Mouse (Mus musculus) ES-E14 (cell line): Measurements from ENCODE around the gene Tank. TPM values are rescaled to one million over a fixed set of nuclear protein-coding genes. Genes with fewer than 3 reads are reported as not detected.

Experiments
- DNase-seq: peaks from one replicate; pipeline ENCODE4 v3.0.0-alpha.2; 2013; ENCODE audit warnings: low read depth, low spot score
- H3K27ac ChIP-seq: 2 replicates; pipeline ENCODE4 v1.5.1; 2012; ENCODE audit warnings: low read depth, mild to moderate bottlenecking, low read length, moderate library complexity, mixed read lengths; ENCODE audit not compliant: poor library complexity, insufficient read depth, severe bottlenecking
- H3K36me3 ChIP-seq: 2 replicates; pipeline ENCODE4 v1.6.1; 2012; ENCODE audit warnings: mild to moderate bottlenecking, low read length, moderate library complexity, mixed read lengths; ENCODE audit not compliant: control insufficient read depth, poor library complexity, insufficient read depth, severe bottlenecking
- H3K4me1 ChIP-seq, 2 experiments: fragments of 150-350 bp in 1 of 2; sonication (generic) in 1 of 2; 2 replicates each; pipeline ENCODE4 v1.6.1; 2012; ENCODE audit warnings: low read length in 2 of 2, mild to moderate bottlenecking in 1 of 2, mixed read lengths in 1 of 2; ENCODE audit not compliant: control insufficient read depth in 2 of 2, insufficient read depth in 2 of 2, poor library complexity in 1 of 2
- H3K4me3 ChIP-seq, 2 experiments: fragments of 150-350 bp in 1 of 2; sonication (generic) in 1 of 2; 2 replicates each; pipeline ENCODE4 v1.5.1; 2012; ENCODE audit warnings: low read length in 2 of 2, low read depth in 1 of 2, mild to moderate bottlenecking in 1 of 2, mixed read lengths in 1 of 2; ENCODE audit not compliant: insufficient read depth in 1 of 2, poor library complexity in 1 of 2, severe bottlenecking in 1 of 2
- H3K9ac ChIP-seq: 2 replicates; pipeline ENCODE4 v1.6.1; 2012; ENCODE audit warnings: low read depth, mild to moderate bottlenecking, low read length, mixed read lengths; ENCODE audit not compliant: poor library complexity, insufficient read depth, severe bottlenecking
- H3K9me3 ChIP-seq: fragments of 150-350 bp; sonication (generic); 2 replicates; pipeline ENCODE4 v1.6.1; 2012; ENCODE audit warnings: low read depth, mild to moderate bottlenecking, low read length; ENCODE audit not compliant: control insufficient read depth, insufficient read depth
- CHD2 ChIP-seq: IDR thresholded peaks from 2 replicates; pipeline ENCODE4 v1.6.1; 2014; ENCODE audit warnings: mild to moderate bottlenecking, low read depth, low read length, inconsistent platforms
- HCFC1 ChIP-seq: IDR thresholded peaks from 2 replicates; pipeline ENCODE4 v1.6.1; 2012; ENCODE audit warnings: low read length, inconsistent platforms, borderline replicate concordance; ENCODE audit not compliant: insufficient read depth
- MAFK ChIP-seq: IDR thresholded peaks from 2 replicates; pipeline ENCODE4 v1.6.1; 2014; ENCODE audit warnings: mild to moderate bottlenecking, low read depth, low read length, inconsistent platforms; ENCODE audit not compliant: insufficient read depth
- ZC3H11A ChIP-seq: IDR thresholded peaks from 2 replicates; pipeline ENCODE4 v1.6.1; 2012; ENCODE audit warnings: low read depth, mild to moderate bottlenecking, inconsistent platforms, low read length, borderline replicate concordance
- ZNF384 ChIP-seq: IDR thresholded peaks from 2 replicates; pipeline ENCODE4 v1.6.1; 2012; ENCODE audit warnings: low read depth, low read length, inconsistent platforms
- in situ Hi-C, 2 experiments: fragments of 600-800 bp; cut with MboI; formaldehyde crosslinking; loops; one replicate each; pipeline ENCODE4 v1.15.1; 2025; ENCODE audit warnings: low sequenced_read_pairs in 2 of 2, inconsistent platforms in 1 of 2; ENCODE audit not compliant: unreplicated experiment in 2 of 2
- total RNA-seq: library from RNA; depleted of rRNA; stranded (reverse); fragments of 300-350 nt; gene quantifications from 2 replicates; pipeline ENCODE4 v1.2.3, GENCODE M21; 2012

The Tank gene
- total RNA-seq, 1 experiment = 7.8 TPM

DNA sequence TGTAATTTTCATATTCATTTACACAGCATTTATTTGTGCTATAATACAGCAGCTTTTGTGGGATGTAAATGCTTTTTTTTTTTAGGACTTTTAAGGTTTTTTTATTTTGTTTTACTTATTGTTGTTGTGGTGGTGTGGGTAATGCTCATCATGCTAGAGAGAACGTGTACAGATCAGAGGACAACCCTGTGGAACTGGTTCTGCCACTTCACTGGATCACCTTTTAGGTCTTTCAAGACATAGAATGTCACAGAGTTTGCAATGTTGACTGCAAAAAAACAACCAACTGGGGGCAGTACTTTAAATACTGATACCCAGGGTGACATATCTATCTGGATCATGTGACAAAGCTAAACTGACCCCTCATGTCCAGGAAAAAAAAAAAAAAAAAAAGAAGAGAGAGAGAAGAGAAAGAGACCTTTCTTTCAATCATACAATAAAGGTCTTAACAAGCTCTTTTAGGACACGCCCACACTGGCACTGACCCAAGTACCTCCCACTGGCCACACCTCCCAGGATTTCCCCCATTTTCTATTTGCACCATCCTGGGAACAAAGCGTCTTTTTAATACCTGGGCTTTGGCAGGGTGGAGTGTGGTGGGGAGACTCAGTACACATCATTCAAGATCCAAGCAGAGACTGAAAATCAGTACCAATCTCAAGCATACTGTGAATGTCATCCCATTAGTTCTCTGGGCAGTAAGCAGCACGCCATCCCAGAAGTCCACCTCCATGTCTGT, 11.2 kb upstream of the Tank start:
- H3K27ac ChIP-seq = no peak overlapping the region
- in situ Hi-C loops = no loop called here
- 0 out of 4 replicates have a peak, but pooled peaks cover 0 to 2% of the 10 kb centered on the region in 2 experiments for H3K4me1 ChIP-seq
- H3K4me3 ChIP-seq = no peak overlapping the region
- no peaks in the 10 kb centered on the region for H3K36me3 ChIP-seq
- H3K9ac ChIP-seq = no peak overlapping the region
- TF ChIP-seq ZNF384 (no peak), MAFK (no peak), ZC3H11A (no peak), CHD2 (no peak), HCFC1 (no peak)
- DNase-seq = peak; percentile 12
- H3K9me3 ChIP-seq = no peaks in the 10 kb centered on the region

DNA sequence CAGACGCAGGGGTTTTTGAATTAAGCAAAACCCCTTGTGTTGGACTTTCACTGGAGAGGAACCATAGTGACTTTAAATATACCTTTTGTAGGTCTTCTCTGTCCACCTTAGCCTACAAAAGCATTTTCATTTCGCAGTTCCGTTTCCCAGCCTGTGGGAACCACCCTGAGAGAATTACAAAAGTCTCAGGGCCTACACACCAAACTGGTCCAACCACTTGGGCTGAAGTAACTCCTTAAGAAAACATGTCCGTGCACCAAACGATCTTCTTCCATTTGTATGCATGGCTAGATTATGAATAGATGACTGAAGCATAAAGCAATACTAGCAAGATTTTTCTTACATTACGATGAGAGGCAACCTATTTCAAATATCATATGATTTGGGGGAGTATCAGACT, 9.2 kb upstream of the Tank start:
- DNase-seq = no peak
- no peak for TF ChIP-seq ZNF384
- no peak for TF ChIP-seq MAFK
- TF ChIP-seq CHD2 = no peak
- TF ChIP-seq HCFC1 = no peak
- TF ChIP-seq ZC3H11A = no peak
- Histone ChIP-seq H3K9me3 (no peaks in the 10 kb centered on the region), H3K36me3 (no peaks in the 10 kb centered on the region), H3K4me3 (no peak overlapping the region), H3K4me1 (0 out of 4 replicates have a peak, but pooled peaks cover 0 to 2% of the 10 kb centered on the region in 2 experiments), H3K27ac (no peak overlapping the region), H3K9ac (no peak overlapping the region)
- in situ Hi-C loops = no loop called here

DNA sequence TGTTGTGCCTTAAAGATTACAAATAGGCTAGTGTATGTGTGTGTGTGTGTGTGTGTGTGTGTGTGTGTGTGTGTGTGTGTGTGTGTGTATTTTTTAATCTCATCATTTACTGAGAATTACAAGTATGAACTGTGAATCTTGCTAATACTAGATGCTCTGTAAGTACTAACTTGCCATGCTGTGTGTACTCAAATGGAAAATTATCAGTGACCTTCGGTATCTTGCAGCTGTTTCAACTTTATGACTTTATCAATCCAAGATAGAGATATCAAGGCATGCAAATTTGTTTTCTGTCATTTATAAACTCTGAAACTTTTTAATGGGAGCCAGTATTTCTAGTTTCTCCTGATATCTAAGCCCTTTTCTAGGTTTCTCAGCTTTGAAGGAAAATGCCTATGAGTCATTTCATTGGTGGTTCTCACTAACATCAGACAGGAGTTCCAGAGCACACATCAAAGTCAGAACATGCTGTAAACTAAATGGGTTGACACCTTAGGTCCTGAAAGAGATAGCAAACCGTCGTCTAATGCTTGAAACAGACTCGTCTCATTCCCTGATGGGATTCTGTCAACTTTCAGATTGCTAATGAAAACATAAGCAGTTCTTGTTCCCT, 6.9 kb upstream of the Tank start:
- no peak overlapping the region for H3K27ac ChIP-seq
- H3K9ac ChIP-seq = no peak overlapping the region
- H3K4me3 ChIP-seq = no peak overlapping the region
- in situ Hi-C loops = no loop called here
- H3K4me1 ChIP-seq = 0 out of 4 replicates have a peak, but pooled peaks cover 0 to 2% of the 10 kb centered on the region in 2 experiments
- H3K36me3 ChIP-seq = no peaks in the 10 kb centered on the region
- TF ChIP-seq HCFC1 (no peak), CHD2 (no peak), ZNF384 (no peak)
- H3K9me3 ChIP-seq = no peaks in the 10 kb centered on the region
- no peak for DNase-seq

DNA sequence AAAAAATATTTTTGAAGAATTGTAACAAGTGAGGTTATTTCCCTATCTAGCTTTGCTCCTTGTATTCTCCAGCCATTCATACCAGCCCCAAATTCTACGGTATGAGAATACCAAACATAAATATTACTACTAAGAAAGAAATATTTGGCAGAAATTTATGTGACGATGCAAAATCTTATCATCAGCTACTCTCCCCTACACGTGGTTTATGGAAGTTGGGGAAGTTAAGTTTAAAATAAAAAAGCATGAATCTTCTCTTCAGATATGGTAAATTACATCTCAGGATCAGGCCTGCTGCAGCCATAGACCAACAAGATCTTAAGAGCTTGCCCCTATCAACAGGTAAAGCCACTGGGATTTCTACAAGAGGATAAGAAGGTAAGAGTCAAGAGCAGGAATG, 1.9 kb upstream of the Tank start:
- no peak overlapping the region for H3K4me3 ChIP-seq
- H3K27ac ChIP-seq = no peak overlapping the region
- in situ Hi-C loops = no loop called here

More for the DNA sequence above, 1.9 kb upstream of the Tank start:
- TF ChIP-seq CHD2 (no peak), MAFK (no peak), HCFC1 (no peak), ZC3H11A (no peak)
- no peaks in the 10 kb centered on the region for H3K9me3 ChIP-seq
- DNase-seq = no peak
- no peaks in the 10 kb centered on the region; a peak in 1 of 4 replicates for H3K4me1 ChIP-seq
- H3K36me3 ChIP-seq = no peaks in the 10 kb centered on the region
- H3K9ac ChIP-seq = no peak overlapping the region
